Mouse (Mus musculus) cerebellum, adult 9-11 months (tissue): Measurements from ENCODE around the gene Lima1.
A peak's percentile ranks its signal among the peaks of the same experiment; 100 is the strongest.
"Not testable (repeated sequence)": the region's sequence is repeated elsewhere in the genome, so short reads cannot be mapped to it uniquely, and the experiment has no call there.

Experiments
- DNase-seq: peaks from one replicate; pipeline ENCODE4 v3.0.0; 2022

Lima1 gene

DNA sequence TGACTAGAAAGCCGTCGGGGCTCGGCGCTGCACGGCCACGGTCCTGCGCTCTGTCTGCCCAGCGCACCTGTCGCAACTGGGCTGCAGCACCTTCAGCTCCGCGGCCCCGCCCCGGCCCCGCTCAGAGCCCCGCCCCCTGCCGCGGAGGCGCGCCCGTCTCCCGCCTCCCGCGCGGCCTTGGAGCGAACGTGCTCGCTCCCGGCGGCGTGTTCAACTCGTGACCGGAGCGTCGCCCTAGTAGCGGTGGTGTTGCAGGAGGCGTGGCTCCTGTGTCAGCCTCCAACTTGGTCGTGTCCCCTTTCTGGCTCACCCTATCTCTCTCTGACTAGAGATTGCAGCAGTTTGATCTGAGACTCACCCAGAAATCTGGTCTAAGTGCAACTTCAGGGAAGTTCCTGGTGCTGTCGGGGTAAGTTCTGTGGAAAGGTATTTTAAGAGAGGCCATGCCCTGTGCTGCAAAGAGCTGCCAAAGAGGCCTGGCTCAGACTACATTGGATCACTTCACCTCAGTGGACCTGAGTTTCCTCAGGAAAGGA lies at the start of gene Lima1:
Lima1 (minus strand) TSS at position 123 of the 536 bp plus-strand sequence.
- DNase-seq: peak; percentile 84

DNA sequence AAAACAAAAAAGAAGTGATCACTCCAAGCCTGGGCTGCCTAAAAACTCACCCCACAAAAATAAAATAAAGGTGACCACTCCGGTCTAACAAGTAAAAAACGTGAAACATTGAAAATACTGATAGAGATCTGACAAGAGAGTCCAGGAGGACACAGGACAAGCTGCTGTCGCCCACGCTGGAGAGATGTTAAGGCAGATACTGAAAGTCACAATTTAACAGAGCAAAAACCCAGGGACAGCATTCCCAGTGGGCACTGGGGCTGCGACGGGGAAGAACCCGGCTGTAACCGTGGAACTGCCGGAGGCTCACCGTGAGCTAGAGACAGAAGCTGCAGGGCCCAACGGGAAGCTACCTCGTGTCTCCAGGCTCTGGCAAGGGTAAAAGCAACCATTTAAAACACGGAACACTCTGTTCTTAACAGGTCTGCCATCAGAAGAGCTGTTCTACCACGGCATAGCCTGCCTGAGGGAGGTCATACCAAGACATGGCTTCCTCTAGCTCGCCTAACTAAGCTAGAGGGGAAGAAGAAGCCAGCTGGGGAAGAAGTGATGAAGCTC lies 44.4 kb upstream of the Lima1 start:
- no peak for DNase-seq

DNA sequence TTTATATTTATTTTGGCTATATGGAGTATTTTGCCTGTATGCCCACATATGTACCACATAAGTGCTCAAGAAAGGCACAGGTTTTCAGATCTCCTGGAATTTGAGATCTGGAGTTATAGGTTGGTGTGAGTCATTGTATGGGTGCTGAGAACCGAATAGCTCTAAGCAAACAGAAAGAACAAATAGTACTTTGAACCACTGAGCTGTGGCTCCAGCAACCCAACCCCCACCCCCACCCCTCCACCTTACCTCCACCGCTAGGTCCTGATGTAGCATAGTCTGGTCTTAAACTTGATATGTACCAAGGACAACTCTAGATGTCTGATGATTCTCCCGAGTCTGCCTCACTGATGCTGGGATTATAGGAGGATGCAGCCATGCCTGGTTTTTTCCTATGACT lies 42.0 kb upstream of the Lima1 start:
- DNase-seq: no peak

DNA sequence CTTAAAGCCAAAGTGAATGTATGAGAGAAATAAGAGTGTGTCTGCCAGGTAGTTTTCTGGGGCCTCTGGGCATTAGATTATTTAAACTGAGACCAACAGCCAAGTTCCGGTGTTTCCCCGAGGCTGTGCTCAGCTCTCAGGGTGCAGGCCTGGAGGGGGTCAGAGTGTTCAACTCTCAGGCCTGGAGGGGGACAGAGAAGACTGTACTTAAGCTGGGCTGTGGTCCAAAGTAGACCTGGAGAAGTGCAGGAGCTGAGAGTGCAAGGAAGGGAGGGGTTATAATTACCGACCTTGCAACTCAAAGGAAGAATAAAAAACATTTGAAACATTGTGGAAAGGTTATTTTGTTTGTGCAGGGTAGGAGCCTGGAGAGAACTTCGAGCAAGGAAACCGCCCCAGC lies 39.4 kb upstream of the Lima1 start:
- DNase-seq: no peak

DNA sequence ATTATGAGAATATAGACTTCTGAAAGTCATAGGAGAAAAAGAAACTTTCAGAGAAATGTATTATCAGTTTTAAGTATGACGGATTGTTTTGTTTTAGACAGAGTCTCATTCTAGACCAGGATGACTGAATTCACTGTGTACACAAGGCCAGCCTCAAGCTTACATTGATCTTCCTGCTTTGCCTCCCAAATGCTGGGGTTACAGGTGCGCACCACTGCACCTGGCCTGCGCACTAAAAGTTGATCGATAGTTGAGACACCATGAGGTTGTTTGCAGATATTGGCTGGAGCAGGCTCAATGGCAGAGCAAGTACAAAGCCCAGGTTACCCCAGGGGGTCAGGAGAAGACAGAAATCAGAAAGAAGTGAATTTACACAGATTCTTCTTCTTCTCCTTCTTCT lies 36.5 kb upstream of the Lima1 start:
- no peak for DNase-seq

DNA sequence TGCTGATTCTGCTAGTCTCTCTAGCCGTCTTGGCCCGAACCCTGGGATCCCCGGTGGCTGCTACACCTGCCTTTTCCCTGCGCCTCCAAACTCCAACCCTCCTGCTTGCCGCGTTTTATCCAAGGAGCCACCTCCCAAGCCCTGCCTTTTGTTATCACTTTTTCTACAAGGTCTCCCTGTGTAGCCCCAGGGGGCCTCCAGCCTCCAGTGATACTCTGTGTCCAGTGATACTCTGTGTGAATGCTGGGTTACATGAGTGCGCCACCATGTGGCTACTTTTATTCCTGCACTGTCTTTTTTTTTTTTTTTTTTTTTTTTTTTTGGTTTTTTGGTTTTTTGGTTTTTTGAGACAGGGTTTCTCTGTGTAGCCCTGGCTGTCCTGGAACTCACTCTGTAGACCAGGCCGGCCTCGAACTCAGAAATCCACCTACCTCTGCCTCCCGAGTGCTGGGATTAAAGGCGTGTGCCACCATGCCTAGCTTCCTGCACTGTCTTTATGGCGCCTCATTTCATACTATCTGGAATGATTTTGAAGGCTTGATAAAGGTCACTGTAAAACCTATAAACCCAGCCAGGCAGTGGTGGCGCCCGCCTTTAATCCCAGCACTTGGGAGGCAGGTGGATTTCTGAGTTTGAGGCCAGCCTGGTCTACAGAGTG lies 34.2 kb upstream of the Lima1 start:
- DNase-seq: peak; percentile 27

DNA sequence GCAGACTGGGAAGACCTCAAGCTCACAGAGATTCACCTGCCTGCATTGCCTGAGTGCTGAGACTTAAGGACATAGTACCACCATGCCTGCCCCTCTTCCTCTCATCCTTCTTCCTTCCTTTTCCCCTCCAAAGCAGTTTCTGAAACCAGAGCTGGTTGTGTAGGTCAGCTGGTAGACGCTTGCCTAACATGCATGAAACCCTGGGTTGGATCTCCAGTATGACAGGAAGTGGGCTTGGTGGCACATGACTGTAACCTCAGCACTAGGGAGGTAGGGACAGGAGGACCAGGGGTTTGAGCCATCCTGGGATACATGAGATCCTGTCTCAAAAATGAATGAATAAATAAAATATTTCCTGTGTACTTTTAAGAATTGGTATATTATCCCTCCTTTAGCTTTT lies 32.3 kb upstream of the Lima1 start:
- DNase-seq: no peak

DNA sequence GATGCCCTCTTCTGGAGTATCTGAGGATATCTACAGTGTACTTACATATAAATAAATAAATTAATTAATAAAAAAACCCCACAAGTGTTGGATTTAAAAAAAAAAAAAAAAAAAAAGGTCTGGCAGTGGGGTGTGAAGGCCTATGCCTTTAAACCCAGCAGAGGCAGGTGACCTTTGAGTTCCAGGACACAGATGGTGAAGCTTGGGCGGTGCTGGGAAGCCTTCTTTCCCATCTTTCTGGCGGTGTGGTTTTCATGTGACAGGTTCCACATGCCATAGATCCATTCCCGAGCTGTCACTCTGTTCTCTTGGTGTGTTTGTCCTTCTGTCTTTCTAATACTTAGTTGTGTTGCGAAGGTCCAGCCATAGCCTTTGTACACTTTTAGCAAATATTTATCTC lies 31.8 kb upstream of the Lima1 start:
- no peak for DNase-seq

DNA sequence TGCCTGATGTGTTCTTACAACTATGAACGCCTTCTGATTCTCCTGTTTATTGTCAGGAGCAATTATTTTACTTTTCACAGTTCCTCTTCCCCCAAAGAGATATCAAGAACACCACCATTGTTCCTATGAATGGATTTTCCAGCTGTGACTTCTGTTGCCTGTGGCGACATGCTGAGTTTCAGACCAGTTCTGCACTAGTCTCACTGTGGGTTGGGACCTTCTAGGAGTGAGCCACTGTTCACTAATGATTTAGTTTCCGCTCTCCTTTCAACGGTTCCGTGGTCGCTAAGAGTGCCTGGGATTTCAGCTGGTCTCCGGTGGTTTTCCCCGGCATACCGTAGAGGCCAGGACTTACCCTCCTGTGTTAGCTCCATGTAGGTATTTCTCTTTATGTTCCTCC lies 29.6 kb upstream of the Lima1 start:
- no peak for DNase-seq

DNA sequence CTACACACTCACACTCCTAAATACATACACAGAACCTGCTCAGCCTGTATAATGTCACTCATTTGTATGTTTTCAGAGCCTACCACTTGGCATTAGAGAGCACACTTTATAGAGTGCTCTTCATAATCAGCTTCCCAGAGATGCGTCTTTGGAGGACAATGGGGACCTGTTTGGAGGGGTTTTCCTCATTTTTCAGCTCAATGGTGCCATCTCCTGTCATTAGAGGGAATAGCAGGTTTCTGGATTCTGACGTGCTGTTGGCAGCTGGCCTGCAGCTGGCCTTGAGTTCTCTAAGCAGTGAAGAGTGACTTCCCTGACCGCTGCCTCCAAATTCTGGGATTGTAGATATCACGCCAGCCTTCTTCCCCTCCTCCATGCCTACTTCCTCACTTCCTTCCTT lies 29.1 kb upstream of the Lima1 start:
- peak; percentile 37 for DNase-seq

DNA sequence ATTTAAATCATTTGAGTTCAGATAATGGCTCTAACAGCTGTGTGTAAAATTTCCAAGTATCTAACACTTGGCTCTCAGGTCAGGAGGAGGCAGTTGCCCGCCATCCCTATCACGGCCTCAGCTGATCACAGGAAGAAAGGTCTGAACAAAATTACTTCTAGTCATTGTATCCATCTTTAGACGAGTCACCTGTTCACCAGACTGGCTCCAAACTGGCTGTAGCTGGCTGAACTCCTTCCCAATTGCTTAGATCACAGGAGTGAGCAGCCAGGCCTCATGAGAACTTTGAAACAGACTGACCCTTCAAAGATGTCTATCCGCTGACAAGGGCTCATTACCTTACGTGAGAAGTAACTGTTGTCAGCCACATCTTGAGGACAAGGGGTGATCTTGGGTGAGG lies 28.0 kb upstream of the Lima1 start:
- DNase-seq: no peak

DNA sequence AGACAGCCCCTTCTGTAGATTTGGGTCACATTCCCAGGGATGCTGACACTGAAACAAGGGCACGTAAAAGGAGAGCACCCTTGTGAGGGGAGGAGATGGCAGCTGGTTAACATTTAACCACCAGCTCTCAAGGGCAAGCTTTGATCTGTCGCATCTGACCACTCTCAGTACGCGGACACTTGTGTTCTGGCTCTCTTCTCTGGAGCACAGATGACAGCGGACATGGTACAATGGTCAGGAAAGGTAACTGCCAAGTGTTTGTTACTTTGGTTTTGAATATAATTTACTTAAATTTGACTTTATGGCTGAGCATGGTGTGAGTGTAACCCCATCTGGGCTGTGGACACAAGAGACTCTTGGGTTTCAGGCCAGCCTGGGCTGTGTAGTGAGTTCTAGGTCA lies 27.5 kb upstream of the Lima1 start:
- DNase-seq: no peak

DNA sequence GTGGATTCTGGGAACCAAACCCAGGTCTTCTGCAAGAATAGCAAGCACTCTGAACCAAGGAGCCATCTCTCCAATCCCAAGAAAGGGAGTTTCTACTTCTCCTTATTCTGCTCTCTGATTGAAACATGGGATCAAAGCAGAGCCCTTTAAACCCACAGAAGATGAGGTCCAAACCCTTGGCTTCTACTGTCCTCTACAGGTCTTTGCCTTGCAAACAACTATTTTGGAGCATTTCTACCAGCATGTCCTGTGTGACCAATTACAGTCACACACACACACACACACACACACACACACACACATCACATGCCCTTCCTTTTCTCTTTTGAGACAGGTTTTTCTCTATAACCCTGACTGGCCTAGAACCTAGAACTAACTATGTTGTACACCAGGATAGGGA lies 21.4 kb upstream of the Lima1 start:
- no peak for DNase-seq

DNA sequence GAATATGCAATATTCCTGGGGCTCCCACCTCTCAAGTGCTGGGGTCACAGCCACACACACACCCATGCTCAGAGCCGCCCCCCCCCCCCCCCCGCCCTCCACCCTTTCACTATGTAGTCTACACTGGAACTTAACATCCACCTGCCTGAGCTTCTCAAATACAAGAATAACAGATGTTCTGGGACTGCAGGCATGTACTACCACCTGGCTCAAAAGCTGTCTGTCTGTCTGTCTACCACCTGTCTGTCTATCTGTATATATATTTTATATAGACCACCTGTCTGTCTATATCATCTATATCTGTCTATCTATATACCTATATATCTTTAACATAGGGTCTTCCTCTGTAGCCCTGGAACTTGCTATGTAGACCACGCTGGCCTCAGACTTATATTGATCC lies 16.1 kb upstream of the Lima1 start:
- no peak for DNase-seq

DNA sequence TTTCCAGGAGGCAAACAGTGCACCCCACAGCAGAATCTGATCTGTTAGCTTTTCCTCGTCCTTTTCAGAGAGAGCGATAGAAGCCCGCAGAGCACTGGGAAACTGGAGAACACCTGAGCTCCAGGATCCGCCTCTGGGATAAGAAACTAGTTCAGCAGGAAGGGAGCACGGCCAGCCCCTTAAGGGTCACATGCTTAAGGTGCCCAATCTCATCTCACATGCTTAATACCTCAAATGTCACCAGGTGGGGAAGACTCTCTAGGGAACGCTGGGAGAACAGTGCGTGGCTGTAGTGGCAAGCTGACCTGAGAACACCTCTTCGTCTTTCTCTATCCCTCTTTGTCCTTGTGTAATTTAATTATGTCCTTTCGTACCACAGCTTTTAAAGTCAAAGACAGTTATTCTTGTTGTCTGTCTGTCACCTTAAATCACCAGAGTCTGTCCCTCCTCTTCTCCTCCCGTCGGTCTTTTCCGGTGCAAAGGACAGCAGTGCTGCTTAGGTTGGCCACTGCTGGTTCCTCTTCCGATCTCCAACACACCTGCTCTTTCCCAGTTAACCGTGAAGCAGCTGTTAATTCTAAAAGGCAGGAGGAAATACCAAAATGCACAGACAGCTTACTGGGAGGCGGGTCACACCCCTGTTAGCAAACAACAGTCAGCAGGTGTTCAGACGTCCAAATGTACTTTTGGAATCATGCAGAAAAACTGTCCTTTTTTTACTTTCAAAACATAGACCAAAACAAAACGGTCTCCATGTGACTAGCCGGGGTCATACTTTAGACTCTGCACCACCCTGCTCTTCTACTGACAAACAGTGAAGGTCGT lies 15.4 kb upstream of the Lima1 start:
- no peak for DNase-seq

DNA sequence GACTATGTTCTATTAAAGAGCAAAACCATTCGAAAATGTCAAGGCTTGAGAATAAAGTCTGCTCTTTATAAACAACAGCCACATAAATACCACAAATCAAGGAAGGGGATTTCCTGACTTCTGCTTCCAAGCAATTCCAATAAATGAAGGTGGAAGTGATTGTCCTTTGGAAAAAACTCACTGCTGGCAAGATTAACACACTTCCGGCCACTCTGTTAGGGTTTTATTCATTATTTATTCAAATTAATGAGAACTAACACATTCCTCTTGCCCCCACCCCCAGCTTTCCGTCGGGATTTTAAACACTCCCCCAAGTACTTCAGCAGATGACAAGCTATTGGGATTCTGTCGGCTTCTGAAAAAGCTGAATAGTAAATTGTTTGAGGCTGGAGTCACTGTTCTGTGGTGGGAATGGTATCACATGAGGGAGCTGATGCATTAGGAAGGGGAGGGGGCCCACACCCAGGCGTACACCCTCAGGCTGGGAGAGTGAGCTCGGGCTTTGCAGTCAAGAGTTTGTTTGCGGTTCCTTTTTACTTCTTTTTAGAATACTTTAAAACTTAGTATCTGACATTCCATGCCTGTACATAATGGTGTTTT lies 14.1 kb upstream of the Lima1 start:
- DNase-seq: no peak

DNA sequence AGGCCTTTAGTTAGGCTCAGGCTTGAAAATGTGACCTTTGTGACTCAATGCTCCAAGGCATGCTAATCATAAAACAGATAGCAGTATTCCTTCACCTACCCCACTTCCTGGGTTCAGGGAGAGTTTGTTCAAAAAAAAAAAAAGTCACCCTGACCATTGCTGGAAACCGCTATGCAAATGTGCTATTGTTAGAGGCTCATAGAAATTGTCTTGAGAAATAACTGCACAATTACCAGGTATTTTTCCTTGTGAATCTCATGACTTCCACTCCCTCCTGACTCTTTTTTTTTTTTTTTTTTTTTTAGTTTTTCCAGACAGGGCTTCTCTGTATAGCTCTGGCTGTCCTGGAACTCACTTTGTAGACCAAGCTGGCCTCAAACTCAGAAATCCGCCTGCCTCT lies 11.9 kb upstream of the Lima1 start:
- DNase-seq: not testable (repeated sequence)

DNA sequence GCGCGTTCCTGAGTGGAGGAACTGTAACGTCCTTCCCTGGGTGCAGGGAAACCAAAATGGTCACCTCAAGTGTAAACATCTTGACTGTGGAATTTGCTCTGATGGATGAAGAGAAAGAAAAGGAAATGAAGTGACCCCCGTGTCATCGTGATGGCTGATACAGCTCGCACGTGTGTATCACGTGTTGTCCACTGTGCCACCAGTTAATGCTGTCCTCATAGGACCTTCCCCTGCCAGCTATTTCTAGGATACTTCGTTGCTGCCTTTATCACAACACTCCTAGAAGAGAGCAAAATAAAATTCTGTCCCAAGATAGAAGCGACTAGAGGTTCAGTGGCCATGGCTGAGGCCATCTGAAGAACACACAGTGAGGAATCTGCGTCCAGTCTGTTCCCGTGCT lies 8.8 kb upstream of the Lima1 start:
- no peak for DNase-seq

DNA sequence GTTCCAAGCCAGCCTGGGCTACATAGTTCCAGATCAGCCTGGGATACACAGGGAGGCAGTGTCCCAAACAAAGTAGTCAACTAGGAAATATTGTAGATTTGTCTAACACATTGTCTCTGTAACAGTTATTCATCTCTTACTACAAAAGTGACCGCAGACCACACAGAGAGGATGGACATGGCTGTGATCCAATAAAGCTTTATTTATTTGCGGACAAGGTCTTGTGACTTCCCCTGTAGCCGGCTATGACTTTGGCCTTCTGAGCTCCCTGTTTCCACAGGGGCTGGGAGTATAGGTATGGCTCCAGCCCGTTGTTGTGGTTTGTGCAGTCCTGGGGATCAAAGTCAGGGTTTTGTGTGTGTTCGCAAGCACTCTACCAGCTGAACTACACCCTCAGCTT lies 3.3 kb upstream of the Lima1 start:
- no peak for DNase-seq

DNA sequence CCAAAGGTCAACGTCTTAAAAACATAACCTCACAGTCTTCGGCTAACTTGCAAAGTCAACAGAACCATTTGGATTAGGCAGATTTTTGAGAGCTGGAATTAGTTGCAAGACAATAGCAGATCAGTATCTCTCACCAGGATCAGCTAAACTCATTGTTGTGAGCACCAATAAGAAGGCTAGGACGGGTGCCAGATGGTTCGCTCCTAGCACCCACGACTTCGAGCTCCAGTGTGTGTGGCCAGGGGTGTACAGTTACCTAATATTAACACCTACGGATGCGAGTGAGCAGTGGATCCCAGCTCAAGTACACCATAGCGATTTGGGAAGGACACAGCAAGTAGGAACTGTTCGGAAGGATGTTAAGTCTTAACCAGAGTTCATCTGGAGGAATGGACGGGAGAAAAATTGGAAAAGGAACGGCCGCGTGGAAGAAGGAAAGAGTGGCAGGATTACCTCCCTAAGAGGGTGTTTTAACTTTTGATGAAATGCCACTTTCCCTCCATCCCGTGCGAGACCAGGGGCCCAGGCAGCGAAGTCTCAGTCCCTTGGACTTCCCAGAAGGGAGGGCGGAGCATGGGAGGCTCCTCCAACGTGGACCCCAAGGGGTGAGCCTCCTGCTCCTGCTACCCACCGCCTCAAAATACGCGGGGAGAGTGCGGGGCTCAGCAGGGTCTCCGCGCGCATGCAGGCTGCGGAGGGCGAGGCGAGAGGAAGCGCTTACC lies 483 bp downstream of the Lima1 start:
- peak; percentile 31 for DNase-seq

DNA sequence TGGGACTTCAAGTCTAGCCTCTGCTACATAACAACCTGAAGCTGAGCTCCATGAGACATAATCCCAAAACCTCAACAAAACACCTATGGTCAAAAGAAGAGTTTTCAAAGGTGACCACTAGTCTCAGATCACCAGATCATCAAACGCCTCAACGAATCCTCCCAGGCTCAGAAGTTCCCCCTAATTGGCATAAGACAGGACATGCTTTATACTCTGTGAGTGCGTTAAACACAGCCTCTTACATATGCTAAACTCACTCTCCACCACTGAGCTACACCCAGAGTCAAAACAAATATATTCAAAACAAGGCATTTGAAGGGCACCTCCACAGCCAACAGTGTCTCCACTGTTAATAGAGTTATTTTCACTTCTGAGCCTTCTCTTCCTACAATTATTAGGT lies 2.7 kb downstream of the Lima1 start:
- no peak for DNase-seq

DNA sequence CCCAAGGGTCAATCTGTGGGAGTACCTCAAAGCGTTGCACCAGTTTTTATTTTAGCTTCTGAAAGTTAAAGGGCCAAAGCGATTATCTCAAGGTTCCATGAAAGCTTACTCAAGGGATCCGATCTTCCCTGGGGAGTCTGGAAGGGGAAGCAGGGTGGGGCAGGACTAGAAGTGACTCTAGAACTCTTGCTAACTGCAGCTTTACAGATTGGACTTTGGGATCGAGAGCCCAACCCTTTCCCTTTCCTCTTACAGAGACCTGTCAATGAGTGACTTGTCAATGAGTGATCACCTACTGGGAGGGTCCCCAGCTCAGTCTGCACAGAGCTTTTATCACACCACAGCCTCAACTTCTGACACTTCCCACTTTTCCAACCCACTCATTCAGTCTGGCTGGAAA lies 7.6 kb downstream of the Lima1 start:
- DNase-seq: no peak
